Mouse (Mus musculus) spleen, postnatal 4 days (tissue): Measurements from ENCODE around the gene Gm21987.

Experiments
- DNase-seq, 2 experiments: peaks; one replicate each; pipeline ENCODE4 v3.0.0; 2022; ENCODE audit warnings: low spot score in 2 of 2

The Gm21987 gene

GRCm38 (mm10) chr16:38348217-38348761, 1.4 kb downstream of the Gm21987 start:
- DNase-seq = no peak

DNA sequence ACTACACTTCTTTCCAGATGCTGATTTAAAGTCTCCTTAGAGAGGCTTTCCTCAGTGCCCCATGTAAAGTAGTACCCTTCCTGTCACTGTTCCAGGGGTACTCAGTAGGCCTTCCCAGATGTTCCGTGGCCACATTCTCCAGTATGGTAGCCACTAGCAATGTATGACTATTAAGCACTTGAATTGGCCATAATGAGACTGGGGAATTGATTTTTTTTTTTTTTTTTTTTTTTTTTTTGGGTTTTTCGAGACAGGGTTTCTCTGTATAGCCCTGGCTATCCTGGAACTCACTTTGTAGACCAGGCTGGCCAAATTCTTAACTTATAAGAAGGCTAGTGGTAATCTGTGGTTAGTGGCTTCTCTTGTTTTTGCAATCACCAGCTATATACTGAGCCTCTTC, 3.0 kb downstream of the Gm21987 start:
- DNase-seq = no peak

GRCm38 (mm10) chr16:38350361-38350855, 3.6 kb downstream of the Gm21987 start:
- DNase-seq = no peak

DNA sequence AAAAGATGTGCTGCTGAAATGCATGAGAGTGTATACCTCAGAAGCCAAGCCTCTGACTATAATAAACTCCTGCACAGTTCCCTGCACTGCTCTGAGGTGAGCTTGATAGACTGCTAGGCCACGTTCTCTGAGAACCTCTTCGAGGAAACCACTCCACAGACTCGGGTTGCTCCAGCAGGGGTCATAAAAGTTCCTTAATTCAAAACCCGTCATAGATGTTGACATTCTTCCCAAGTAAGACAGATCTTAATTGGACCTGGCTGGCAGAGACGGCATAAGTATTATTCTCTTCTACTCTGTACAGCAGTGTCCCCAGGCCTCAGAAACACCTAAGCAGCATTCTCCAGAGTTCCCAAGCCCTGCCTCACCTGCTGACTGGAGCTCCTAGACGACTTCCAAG, 4.1 kb downstream of the Gm21987 start:
- no peak for DNase-seq

DNA sequence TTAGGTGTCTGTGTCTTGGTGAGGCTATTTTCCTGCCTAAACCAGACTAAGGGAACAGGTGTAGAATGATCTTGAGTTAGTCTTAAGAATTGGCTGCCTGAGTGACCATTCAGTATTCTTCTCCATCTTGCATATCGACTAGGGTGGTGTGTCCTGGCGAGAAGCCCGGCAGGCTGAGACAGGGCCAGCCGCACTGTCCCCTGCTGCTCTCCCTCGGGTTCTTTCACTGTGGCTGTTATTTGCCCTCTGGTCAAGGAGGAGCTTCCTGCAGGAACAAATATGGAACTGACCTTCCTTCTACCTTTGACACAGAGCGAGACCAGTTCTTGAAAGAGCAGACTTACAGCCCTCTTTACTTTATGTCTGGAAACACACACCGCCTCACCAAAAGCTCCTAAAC, 5.2 kb downstream of the Gm21987 start:
- DNase-seq = no peak

DNA sequence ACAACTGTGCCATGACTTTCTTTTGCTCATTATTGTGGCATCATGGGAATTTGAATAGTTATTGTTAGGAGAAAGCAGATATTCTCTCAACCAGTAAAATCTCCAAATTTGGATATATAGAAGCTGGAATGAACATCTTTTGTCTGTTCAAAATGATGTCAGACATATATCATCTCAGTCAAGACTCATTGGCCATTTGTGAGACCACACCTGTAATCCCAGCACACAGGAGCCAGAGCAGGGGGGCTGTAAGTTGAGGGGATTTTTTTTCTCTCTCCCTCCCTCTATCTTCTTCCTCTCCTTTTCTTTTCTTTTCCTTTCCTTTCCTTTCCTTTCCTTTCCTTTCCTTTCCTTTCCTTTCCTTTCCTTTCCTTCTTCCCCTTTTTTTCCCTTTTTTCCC, 6.0 kb downstream of the Gm21987 start:
- no peak for DNase-seq

GRCm38 (mm10) chr16:38353642-38354041, 6.8 kb downstream of the Gm21987 start:
- DNase-seq = no peak

- DNase-seq = no peak
These were observed 7.5 kb downstream of the Gm21987 start for GRCm38 (mm10) chr16:38354185-38354913.

- DNase-seq = no peak
These were observed 11.5 kb downstream of the Gm21987 start for GRCm38 (mm10) chr16:38358256-38358812.

- DNase-seq = no peak
These were observed 12.4 kb downstream of the Gm21987 start for GRCm38 (mm10) chr16:38359241-38359640.

GRCm38 (mm10) chr16:38359857-38360256, 13.0 kb downstream of the Gm21987 start:
- no peak for DNase-seq

- DNase-seq = no peak
These were observed 13.5 kb downstream of the Gm21987 start for GRCm38 (mm10) chr16:38360317-38360716.

DNA sequence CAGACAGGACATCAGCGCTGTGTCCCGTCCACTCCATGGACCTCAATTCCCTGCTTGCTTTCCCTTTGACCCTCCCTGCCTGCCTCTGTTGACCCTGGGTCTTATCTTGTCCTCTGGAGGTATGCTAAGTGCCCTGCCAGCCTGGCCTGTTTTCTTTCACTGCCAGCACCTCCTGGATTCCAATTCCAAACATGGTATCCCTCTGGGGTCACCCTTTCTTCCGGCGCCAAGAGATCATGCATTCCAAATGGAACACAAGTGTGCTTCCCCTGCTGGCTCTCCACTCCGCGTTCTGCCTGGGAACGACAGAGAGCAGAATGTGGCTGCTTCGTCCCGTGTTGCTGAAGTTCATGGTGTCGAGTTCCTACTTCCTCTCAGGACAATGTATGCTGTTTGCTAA, 15.1 kb downstream of the Gm21987 start, which contains the start of gene Popdc2:
Gene Popdc2 (plus strand): TSS at position 277 of the 400 bp plus-strand sequence.
- DNase-seq = peak in 1 of 2 experiments; percentile 55

DNA sequence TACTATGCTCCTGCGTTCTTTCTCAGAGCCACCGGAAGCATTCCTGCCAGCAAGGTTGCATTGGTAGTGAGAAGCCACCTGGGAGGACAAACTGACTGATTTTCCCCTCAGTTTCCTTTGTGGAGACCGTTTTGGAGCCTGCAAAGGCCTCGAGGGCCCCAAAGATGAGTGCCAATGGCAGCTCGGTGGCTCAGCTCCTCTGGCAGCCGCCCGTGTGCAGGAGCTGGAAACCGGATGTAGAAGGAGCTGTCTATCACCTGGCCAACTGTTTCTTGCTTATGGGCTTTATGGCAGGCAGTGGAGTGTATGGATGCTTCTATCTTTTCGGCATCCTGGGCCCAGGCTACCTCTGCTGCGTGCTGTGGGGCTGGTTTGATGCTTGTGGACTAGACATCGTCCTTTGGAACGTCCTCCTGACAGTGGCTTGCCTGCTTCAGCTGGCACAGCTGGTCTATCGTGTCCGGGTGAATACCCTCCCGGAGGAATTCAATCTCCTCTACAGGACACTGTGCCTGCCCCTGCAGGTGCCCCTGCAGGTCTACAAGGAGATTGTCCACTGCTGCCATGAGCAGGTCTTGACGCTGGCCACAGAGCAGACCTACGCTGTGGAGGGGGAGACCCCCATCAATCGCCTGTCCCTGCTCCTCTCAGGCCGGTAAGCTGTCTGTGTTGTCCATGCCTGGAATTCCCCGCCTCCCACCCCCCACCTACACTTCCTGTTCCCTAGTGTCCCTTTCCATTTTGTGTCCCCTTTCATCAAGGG, 15.8 kb downstream of the Gm21987 start:
- peak in 1 of 2 experiments; percentile 57 for DNase-seq

GRCm38 (mm10) chr16:38363256-38363595, 16.4 kb downstream of the Gm21987 start:
- no peak for DNase-seq

DNA sequence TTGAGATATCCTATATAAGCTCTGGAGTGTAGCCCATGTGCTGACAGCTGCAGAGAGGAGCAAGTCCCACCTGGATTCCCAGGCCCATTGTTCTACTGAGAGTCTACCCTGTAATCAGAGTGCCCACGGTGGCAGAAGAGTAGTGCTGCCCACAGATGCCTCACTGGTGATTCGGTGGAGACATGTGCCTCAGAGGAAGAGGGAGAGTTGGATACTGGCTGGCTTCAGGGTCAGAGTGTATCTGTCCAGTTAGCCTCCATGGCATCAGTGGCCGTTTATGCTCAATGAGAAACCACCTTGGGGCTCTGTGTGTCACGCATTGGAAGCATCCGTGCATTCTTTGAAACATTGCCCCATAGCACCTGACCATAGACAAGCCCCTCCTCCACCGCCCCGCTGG, 16.8 kb downstream of the Gm21987 start:
- peak in 1 of 2 experiments; percentile 52 for DNase-seq

DNA sequence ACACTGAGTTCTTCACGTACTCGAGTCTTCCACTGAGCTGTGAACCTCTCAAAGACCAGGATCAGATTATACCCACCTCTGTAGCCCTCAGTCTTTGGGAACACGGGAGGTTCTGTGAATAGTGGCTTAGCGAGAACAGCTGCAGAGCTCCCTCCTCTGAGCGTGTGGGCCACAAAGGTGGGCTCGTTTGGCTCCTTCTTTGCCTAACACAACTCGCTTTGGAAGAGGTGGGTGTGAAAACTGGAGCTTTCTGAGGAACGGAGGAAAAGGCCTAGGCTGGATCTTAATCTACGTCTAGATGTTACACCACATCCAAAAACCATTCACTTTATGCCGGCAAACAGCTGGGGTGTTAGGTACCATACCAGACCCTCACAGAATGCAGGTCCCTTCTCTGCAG, 18.6 kb downstream of the Gm21987 start:
- DNase-seq = peak in 1 of 2 experiments; percentile 45

GRCm38 (mm10) chr16:38366231-38366630, 19.4 kb downstream of the Gm21987 start:
- peak in 1 of 2 experiments; percentile 45 for DNase-seq

DNA sequence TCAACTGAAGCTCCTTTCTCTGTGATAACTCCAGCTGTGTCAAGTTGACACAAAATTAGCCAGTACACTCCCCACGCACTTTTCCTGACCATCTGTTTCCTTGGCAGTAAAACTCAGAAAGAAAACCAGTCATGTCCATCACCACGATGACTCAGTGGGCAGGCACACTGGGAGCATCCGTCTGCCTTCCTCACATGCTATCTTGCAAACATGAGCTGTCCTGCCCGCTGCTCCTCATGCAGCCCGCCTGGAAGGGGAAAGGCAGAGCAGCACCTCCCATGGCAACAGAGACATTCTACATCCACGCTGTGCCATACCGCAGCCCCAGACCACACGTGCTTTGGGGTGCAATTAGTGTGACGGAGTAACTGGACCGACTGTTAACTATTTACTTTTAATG, 21.5 kb downstream of the Gm21987 start:
- DNase-seq = peak in 1 of 2 experiments; percentile 58

GRCm38 (mm10) chr16:38369000-38369399, 22.2 kb downstream of the Gm21987 start:
- peak in 1 of 2 experiments; percentile 52 for DNase-seq

- DNase-seq = peak in 1 of 2 experiments; percentile 56
These were observed 22.6 kb downstream of the Gm21987 start for GRCm38 (mm10) chr16:38369431-38369830.

- peak in 1 of 2 experiments; percentile 55 for DNase-seq
These were observed 23.2 kb downstream of the Gm21987 start for GRCm38 (mm10) chr16:38369992-38370484.
